Comparison of ENCODE assay signal across 26 mouse cellular contexts in the genomic region with DNA sequence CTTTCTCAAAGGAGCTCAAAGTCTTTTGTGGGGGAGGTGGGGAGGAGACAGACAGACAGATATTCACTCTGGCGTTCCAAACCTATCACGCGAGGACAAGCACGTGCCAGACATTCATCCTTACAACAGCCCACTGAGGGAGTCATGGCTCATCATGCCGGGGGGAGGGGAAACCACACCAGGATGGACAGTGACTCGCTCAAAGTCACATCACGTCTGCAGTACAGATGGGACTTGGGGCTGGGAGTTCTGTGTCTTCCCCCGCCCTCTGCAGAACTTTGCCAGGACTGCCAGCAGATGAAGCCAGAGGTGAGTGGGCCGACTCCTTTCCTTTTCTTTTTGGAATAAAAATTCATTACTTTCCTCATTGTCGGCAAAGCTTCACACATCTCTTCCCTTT.
DNase-seq lines count a peak whose midpoint lies in the region; ATAC-seq lines count a peak whose summit lies in the region.
"Had no signal": no experiment of that assay in that cellular context is flagged by ENCODE, and none has a peak within 500 bp of the region (broad histone marks: within the 10 kb centered on the region; RNA-seq: fewer than 3 reads in every experiment).

No protein-coding gene starts in this region.

- H3K27ac ChIP-seq in kidney, embryonic 14.5 days (ENCODE audit: low read depth, low read length), result no peak overlapping the region
- no peak overlapping the region for H3K27ac ChIP-seq in midbrain, embryonic 11.5 days (ENCODE audit: low read depth, low read length)
- H3K27ac ChIP-seq in midbrain, embryonic 16.5 days (ENCODE audit: low read length), result no peak overlapping the region
- H3K27ac ChIP-seq: heart, adult 2 months; heart, embryonic 15.5 days; intestine, embryonic 15.5 days; kidney, postnatal 0 days; limb, embryonic 12.5 days; liver, embryonic 12.5 days; midbrain, embryonic 10.5 days had no signal

- no peaks in the 10 kb centered on the region for H3K36me3 ChIP-seq in kidney, embryonic 14.5 days (ENCODE audit: control insufficient read depth, insufficient read depth, low read length)
- no peaks in the 10 kb centered on the region for H3K36me3 ChIP-seq in midbrain, embryonic 11.5 days (ENCODE audit: control insufficient read depth, insufficient read depth, low read length)
- H3K36me3 ChIP-seq in midbrain, embryonic 16.5 days (ENCODE audit: control insufficient read depth, insufficient read depth, low read length), result no peaks in the 10 kb centered on the region
- H3K36me3 ChIP-seq: heart, embryonic 15.5 days; intestine, embryonic 15.5 days; limb, embryonic 12.5 days; liver, embryonic 12.5 days; midbrain, embryonic 10.5 days had no signal

- H3K9me3 ChIP-seq in kidney, embryonic 14.5 days (ENCODE audit: control insufficient read depth, low read length), result no peaks in the 10 kb centered on the region
- H3K9me3 ChIP-seq in midbrain, embryonic 11.5 days (ENCODE audit: control insufficient read depth, low read length), result no peaks in the 10 kb centered on the region
- H3K9me3 ChIP-seq in midbrain, embryonic 16.5 days (replicated peaks; ENCODE audit: control insufficient read depth, low read length, poor library complexity, severe bottlenecking), result no peaks in the 10 kb centered on the region
- H3K9me3 ChIP-seq: heart, embryonic 15.5 days; intestine, embryonic 15.5 days; limb, embryonic 12.5 days; liver, embryonic 12.5 days; midbrain, embryonic 10.5 days had no signal

- H3K9ac ChIP-seq in kidney, embryonic 14.5 days (ENCODE audit: low read depth, low read length), result no peak overlapping the region
- H3K9ac ChIP-seq in midbrain, embryonic 11.5 days (ENCODE audit: low read length), result no peak overlapping the region
- H3K9ac ChIP-seq in midbrain, embryonic 16.5 days (ENCODE audit: low read depth, low read length), result no peak overlapping the region
- H3K9ac ChIP-seq: heart, embryonic 15.5 days; intestine, embryonic 15.5 days; limb, embryonic 12.5 days; liver, embryonic 12.5 days had no signal

- no peak overlapping the region for H3K4me2 ChIP-seq in kidney, embryonic 14.5 days (replicated peaks; ENCODE audit: low read depth, low read length)
- H3K4me2 ChIP-seq in midbrain, embryonic 11.5 days, result no peak overlapping the region
- H3K4me2 ChIP-seq in midbrain, embryonic 16.5 days (ENCODE audit: low read length), result no peak overlapping the region
- H3K4me2 ChIP-seq: heart, embryonic 15.5 days; intestine, embryonic 15.5 days; limb, embryonic 12.5 days; liver, embryonic 12.5 days had no signal

- DNase-seq in cerebellum, postnatal 10 days, result peak; percentile 28 to 44
- DNase-seq in cerebellum, postnatal 14 days, result no peak
- no peak for DNase-seq in kidney, postnatal 25 days
- DNase-seq in midbrain, embryonic 11.5 days (ENCODE audit: low spot score, missing footprints), result no peak
- peak; percentile 15 to 68 for DNase-seq in left cerebral cortex, postnatal 25 days (ENCODE audit: low spot score in 2 of 2)
- DNase-seq: adrenal gland, postnatal 10 days; cerebellum, adult 11 months; cerebellum, postnatal 25 days; embryo, embryonic 11 days; gastrocnemius, postnatal 10 days; heart, adult 2 months; heart, postnatal 4 days; lung, adult 2 months; retina, postnatal 1 day had no signal

- H3K4me3 ChIP-seq in kidney, embryonic 14.5 days (ENCODE audit: low read length), result no peak overlapping the region
- no peak overlapping the region for H3K4me3 ChIP-seq in midbrain, embryonic 11.5 days (ENCODE audit: low read depth, low read length)
- H3K4me3 ChIP-seq in midbrain, embryonic 16.5 days (ENCODE audit: low read depth, low read length), result no peak overlapping the region
- H3K4me3 ChIP-seq: heart, adult 2 months; heart, embryonic 15.5 days; intestine, embryonic 15.5 days; limb, embryonic 12.5 days; liver, embryonic 12.5 days; midbrain, embryonic 10.5 days had no signal

- H3K27me3 ChIP-seq in kidney, embryonic 14.5 days (ENCODE audit: control insufficient read depth, insufficient read depth, low read length), result no peaks in the 10 kb centered on the region
- no peaks in the 10 kb centered on the region for H3K27me3 ChIP-seq in midbrain, embryonic 11.5 days (ENCODE audit: control insufficient read depth, insufficient read depth, low read length)
- no peaks in the 10 kb centered on the region for H3K27me3 ChIP-seq in midbrain, embryonic 16.5 days (ENCODE audit: control insufficient read depth, insufficient read depth, low read depth, low read length)
- H3K27me3 ChIP-seq: intestine, embryonic 15.5 days; liver, embryonic 12.5 days had no signal

- peaks cover 3% of the 10 kb centered on the region; the same call in 1 of the 2 replicates for H3K4me1 ChIP-seq in kidney, embryonic 14.5 days (ENCODE audit: control insufficient read depth, insufficient read depth, low read length)
- H3K4me1 ChIP-seq in midbrain, embryonic 11.5 days (ENCODE audit: control insufficient read depth, insufficient read depth, low read length), result peaks cover 6% of the 10 kb centered on the region
- H3K4me1 ChIP-seq in midbrain, embryonic 16.5 days (ENCODE audit: control insufficient read depth, insufficient read depth, low read length), result peaks cover 13% of the 10 kb centered on the region
- H3K4me1 ChIP-seq: heart, embryonic 15.5 days; intestine, embryonic 15.5 days; liver, embryonic 12.5 days had no signal

- ATAC-seq in kidney, embryonic 14.5 days (ENCODE audit: low FRiP score, low TSS enrichment), result peak; percentile 35; the same call in 1 of the 2 replicates
- peak; percentile 44; the same call in 1 of the 2 replicates for ATAC-seq in midbrain, embryonic 11.5 days (ENCODE audit: low FRiP score)
- ATAC-seq in midbrain, embryonic 16.5 days, result no peak
- ATAC-seq in megakaryocyte-erythroid progenitor cell, adult 5-6 weeks (replicated peaks; ENCODE audit: low FRiP score, low TSS enrichment, poor library complexity, severe bottlenecking), result no peak
- ATAC-seq: activated CD4-positive, CD25-positive, alpha-beta regulatory T cell, adult 4 months; CD4-positive, CD25-positive, alpha-beta regulatory T cell, adult 4 months; forebrain, embryonic 16.5 days; intestine, embryonic 15.5 days; liver, embryonic 12.5 days had no signal

- WGBS in kidney, embryonic 14.5 days, result 83% methylated on average over 10 of the region's 10 CpGs
- WGBS in midbrain, embryonic 11.5 days, result 87% methylated on average over 10 of the region's 10 CpGs
- WGBS in midbrain, embryonic 16.5 days, result 81% methylated on average over 10 of the region's 10 CpGs

- intact Hi-C loops in left cerebral cortex, postnatal 25 days (cut with DNase I), result no loop called here

Comparison
In these comparisons a context has a peak if more than half of its experiments do, and no peak if none do; other contexts are left out.
1. DNase-seq: peak in cerebellum, postnatal 10 days (2 of 2) and left cerebral cortex, postnatal 25 days (2 of 2); none in cerebellum, postnatal 14 days (0 of 2), kidney, postnatal 25 days (0 of 2) and midbrain, embryonic 11.5 days (single experiment).
2. ATAC-seq: peak in kidney, embryonic 14.5 days (single experiment) and midbrain, embryonic 11.5 days (single experiment); none in midbrain, embryonic 16.5 days (single experiment) and megakaryocyte-erythroid progenitor cell, adult 5-6 weeks (single experiment).